Mouse (Mus musculus) lung, embryonic 16.5 days (tissue): ENCODE measurements around the gene Sfn. TPM values are rescaled to one million over a fixed set of nuclear protein-coding genes. Genes with fewer than 3 reads are reported as not detected.

Source experiments
- ATAC-seq: fragments of 200-750 bp; cut with Nextera tagmentation; 2 replicates; pipeline ENCODE4 v1.8.0; 2017; ENCODE audit warnings: low read depth, mild to moderate bottlenecking, moderate library complexity
- H3K27ac ChIP-seq: fragments of 300-500 bp; sonication (generic); 2 replicates; pipeline ENCODE4 v1.5.1; 2014; ENCODE audit warnings: mild to moderate bottlenecking, control low read depth, low read length
- H3K27me3 ChIP-seq: fragments of 300-500 bp; sonication (generic); 2 replicates; pipeline ENCODE4 v1.6.1; 2014; ENCODE audit warnings: low read depth, low read length, mixed read lengths; ENCODE audit not compliant: control insufficient read depth, insufficient read depth
- H3K36me3 ChIP-seq: fragments of 300-500 bp; sonication (generic); 2 replicates; pipeline ENCODE4 v1.6.1; 2014; ENCODE audit warnings: low read length; ENCODE audit not compliant: control insufficient read depth, insufficient read depth
- H3K4me1 ChIP-seq: fragments of 300-500 bp; sonication (generic); replicated peaks from 2 replicates; pipeline ENCODE4 v1.6.1; 2014; ENCODE audit warnings: low read length, mixed read lengths; ENCODE audit not compliant: control insufficient read depth, insufficient read depth
- H3K4me2 ChIP-seq: fragments of 300-500 bp; sonication (generic); 2 replicates; pipeline ENCODE4 v1.6.1; 2014; ENCODE audit warnings: low read depth, low read length, control low read depth
- H3K4me3 ChIP-seq: fragments of 300-500 bp; sonication (generic); 2 replicates; pipeline ENCODE4 v1.5.1; 2014; ENCODE audit warnings: mild to moderate bottlenecking, low read length, control low read depth
- H3K9ac ChIP-seq: fragments of 300-500 bp; sonication (generic); 2 replicates; pipeline ENCODE4 v1.6.1; 2014; ENCODE audit warnings: low read length, control low read depth
- H3K9me3 ChIP-seq: fragments of 300-500 bp; sonication (generic); 2 replicates; pipeline ENCODE4 v1.6.1; 2016; ENCODE audit warnings: low read length; ENCODE audit not compliant: control insufficient read depth
- WGBS: fragments of 180-500 bp; shearing (Covaris S2); extraction: QIAGEN DNeasy Blood & Tissue Kit; methylation state at CpG from one replicate; pipeline ENCODE4 v1.1.7; 2014; 5-methylcytosine and 5-hydroxymethylcytosine counted together
- microRNA-seq: library from miRNA; unstranded; fragments of <30 nt; microRNA quantifications from one replicate; pipeline ENCODE4, GENCODE M21; 2016
- polyA plus RNA-seq: library from polyadenylated mRNA; unstranded; fragments of >200 nt; fragmentation: Nextera tagmentation; extraction: Ambion mirVana; gene quantifications from 2 replicates; pipeline ENCODE4 v1.2.1, GENCODE M21; 2015

Gene Sfn
- polyA plus RNA-seq, 1 experiment from 2014 or later, result 21.6 TPM

DNA sequence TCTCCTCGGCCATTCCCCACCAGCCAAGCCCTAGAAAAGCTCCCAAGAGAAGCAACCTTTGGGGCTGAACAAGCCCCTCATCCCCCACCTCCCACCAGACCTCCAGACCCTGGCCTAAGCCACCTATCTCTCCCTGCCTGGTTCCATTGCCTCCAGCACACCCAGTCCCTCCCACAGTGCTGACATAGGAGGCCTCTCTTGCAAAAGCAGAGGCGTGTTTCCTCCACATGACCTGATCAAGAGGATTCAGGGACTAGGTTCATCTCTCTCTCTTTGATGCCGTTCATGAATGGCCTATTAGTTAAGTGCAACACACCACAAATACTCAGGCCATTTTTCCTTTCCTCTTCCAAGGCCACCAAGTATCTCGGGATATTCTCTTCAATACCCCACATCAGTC, 42.1 kb downstream of the Sfn start:
- Histone ChIP-seq H3K27ac (no peak overlapping the region), H3K4me1 (no peaks in the 10 kb centered on the region), H3K9me3 (0 out of 2 replicates have a peak, but pooled peaks cover 2% of the 10 kb centered on the region), H3K36me3 (no peaks in the 10 kb centered on the region), H3K9ac (no peak overlapping the region), H3K4me2 (no peak overlapping the region), H3K27me3 (no peaks in the 10 kb centered on the region; the same call in 1 of the 2 replicates), H3K4me3 (no peak overlapping the region)
- WGBS, result 67% methylated on average over 4 of the region's 4 CpGs
- ATAC-seq, result no peak

DNA sequence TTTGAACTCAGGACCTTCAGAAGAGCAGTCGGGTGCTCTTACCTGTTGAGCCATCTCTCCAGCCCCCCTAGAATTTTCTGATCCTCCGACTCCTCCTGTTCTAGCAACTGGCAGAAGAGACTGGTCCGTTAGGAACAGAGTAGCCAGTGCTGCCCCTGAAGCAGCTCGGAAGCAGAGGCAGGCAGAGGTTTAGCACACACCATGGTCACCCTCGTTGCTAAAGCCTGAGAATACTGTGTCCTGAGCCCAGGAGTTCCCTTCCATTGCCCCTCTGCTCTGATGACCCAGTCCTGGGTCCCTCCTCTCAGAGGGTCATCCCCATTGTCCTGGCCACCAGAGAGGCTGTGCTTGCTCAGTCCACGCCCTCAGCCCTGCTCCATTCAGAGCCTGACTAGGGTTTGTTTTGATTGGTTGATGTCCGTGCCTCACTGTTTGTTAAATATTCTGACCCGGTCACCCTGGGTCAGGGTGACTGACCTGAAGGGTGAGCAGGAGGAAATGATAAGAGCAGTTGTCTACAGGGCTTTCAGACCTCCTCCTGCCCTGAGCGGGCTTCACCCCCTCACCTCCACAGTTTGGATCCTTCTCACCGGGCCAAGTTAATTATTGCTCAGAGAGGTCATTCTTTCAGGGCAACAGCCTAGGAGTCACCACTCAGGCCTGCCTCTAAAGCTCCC, 44.8 kb downstream of the Sfn start:
- no peak overlapping the region for H3K9ac ChIP-seq
- H3K27ac ChIP-seq, result no peak overlapping the region
- no peaks in the 10 kb centered on the region for H3K4me1 ChIP-seq
- ATAC-seq, result no peak
- 20% methylated on average over 10 of the region's 10 CpGs for WGBS
- H3K9me3 ChIP-seq, result no peaks in the 10 kb centered on the region
- H3K4me2 ChIP-seq, result no peak overlapping the region
- no peaks in the 10 kb centered on the region; the same call in 1 of the 2 replicates for H3K27me3 ChIP-seq
- H3K36me3 ChIP-seq, result no peaks in the 10 kb centered on the region
- no peak overlapping the region for H3K4me3 ChIP-seq

DNA sequence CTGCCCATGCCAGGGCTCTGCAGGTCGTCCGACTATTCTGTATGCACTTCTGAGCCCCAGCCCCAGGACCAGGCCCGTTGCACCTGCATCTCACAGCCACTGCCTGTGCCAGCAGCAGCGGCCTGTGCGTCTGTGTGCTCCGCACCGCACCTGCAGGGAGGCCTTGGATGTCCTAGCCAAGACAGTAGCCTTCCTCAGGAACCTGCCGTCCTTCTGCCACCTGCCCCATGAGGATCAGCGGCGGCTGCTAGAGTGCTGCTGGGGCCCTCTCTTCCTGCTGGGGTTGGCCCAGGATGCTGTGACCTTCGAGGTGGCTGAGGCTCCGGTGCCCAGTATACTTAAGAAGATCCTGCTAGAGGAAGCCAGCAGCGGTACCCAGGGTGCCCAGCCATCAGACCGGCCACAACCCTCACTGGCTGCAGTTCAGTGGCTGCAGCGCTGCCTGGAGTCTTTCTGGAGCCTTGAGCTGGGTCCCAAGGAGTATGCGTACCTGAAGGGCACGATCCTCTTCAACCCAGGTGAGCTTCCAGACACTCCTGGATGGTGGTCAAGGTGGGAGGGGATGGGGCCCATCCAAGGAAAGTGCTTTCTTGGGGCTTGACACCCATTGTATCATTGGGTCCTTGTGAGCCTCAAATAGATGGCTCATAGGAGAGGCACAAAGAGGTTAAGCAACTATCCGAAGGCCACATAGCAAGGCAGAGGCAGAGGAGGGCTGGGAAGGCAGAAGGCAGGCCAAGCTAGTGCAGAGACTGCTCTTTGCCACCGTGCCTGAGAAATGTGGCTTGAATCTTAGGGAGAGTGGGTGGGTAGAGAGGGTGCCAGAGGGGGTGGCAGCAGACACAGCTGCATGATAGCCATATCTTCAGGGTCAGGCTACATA, 48.3 kb downstream of the Sfn start:
- H3K9ac ChIP-seq, result no peak overlapping the region
- no peak overlapping the region for H3K4me3 ChIP-seq
- no peak for ATAC-seq
- H3K9me3 ChIP-seq, result no peaks in the 10 kb centered on the region
- no peaks in the 10 kb centered on the region for H3K36me3 ChIP-seq
- no peak overlapping the region for H3K4me2 ChIP-seq
- H3K27me3 ChIP-seq, result no peaks in the 10 kb centered on the region; the same call in 1 of the 2 replicates
- no peak overlapping the region for H3K27ac ChIP-seq
- H3K4me1 ChIP-seq, result no peaks in the 10 kb centered on the region
- 63% methylated on average over 19 of the region's 19 CpGs for WGBS

DNA sequence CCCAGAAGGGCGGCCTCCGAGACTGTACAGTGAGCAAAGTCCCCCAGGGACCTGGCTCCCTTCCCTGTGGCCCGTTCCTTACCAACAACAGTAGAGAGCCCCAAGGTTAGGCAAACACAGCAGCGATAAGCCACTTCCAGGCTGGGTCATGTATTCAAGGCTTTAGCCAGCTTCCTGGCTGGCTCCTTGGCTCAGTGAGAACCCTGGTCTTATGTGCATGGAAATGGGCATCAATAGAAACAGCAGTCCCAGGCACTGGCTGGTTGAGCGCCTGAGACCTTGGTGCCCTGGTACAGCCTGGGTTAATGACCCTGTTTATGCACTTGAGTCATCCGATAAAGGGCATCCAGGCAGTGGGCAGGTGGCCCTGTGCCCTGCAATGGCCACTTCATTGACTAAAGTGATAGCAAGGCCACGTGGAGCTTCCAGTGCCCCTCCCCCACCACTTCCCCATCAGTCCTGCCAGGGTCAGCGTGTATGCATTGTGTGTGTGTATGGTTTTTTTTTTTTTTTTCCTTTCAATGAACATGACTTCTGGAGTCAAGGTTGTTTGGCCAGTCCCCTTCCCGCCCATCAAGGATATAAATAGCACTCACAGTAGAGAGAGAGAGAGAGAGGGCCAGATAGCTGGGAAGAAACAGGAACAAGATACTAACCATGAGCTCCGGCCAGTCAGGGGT, 49.1 kb downstream of the Sfn start, which contains the start of gene Nr0b2:
TSS of gene Nr0b2 (plus strand) at position 609 of the 680 bp plus-strand sequence.
- no peak for ATAC-seq
- H3K36me3 ChIP-seq, result no peaks in the 10 kb centered on the region
- H3K9me3 ChIP-seq, result no peaks in the 10 kb centered on the region
- no peak within 1 kb of the TSS for H3K27ac ChIP-seq
- H3K4me3 ChIP-seq, result no peak within 1 kb of the TSS
- H3K4me2 ChIP-seq, result no peak within 1 kb of the TSS
- H3K4me1 ChIP-seq, result no peaks in the 10 kb centered on the region
- WGBS, result 46% methylated on average over 10 of the region's 10 CpGs
- no peaks in the 10 kb centered on the region; the same call in 1 of the 2 replicates for H3K27me3 ChIP-seq
- no peak within 1 kb of the TSS for H3K9ac ChIP-seq

DNA sequence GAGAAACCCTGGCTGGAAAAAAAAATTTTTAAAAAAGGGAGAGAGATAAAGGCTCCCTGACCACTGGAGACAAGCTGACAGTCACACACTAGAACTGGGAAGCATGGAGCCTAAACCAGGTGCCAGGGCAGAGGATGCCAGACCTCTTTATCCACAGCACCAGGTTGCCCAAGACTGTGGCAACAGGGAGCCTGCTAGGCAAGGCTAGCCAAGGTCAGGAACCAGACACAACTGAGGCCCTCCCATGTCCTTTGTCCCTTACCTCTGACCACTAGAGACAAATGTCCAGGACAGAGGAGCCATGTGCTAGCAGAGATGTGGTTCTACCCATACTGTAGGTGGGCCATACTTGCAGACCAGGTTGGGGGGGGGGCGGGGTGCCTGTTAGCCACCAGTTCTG, 49.9 kb downstream of the Sfn start:
- Histone ChIP-seq H3K9ac (no peak overlapping the region), H3K4me3 (no peak overlapping the region), H3K36me3 (no peaks in the 10 kb centered on the region), H3K27ac (no peak overlapping the region), H3K9me3 (no peaks in the 10 kb centered on the region), H3K27me3 (no peaks in the 10 kb centered on the region; the same call in 1 of the 2 replicates), H3K4me2 (no peak overlapping the region), H3K4me1 (no peaks in the 10 kb centered on the region)
- ATAC-seq, result no peak
- WGBS, result 36% methylated on average over 1 of the region's 1 CpGs

Small RNA genes within 50 kb of the gene (microRNA-seq; reads per million reads assigned to microRNA genes)
- not detected for gene Gm23158

Other genes with a start within 250 kb of the Sfn start
- 11.3 and 11.8 TPM in 2 replicates for gene Wdtc1, start 248.7 kb downstream of the Sfn start, polyA plus RNA-seq
- 8.8 and 9.5 TPM in 2 replicates for gene Slc9a1, start 232.5 kb downstream of the Sfn start, polyA plus RNA-seq
- gene Tent5b, start 122.0 kb downstream of the Sfn start, polyA plus RNA-seq, result 1.6 and 1.9 TPM in 2 replicates
- 0.18 and 0.79 TPM in 2 replicates for gene Trnp1, start 103.6 kb downstream of the Sfn start, polyA plus RNA-seq
- 30.4 and 33.3 TPM in 2 replicates for gene Kdf1, start 83.2 kb downstream of the Sfn start, polyA plus RNA-seq
- gene Nudc, start 56.2 kb downstream of the Sfn start, polyA plus RNA-seq, result 261 and 267 TPM in 2 replicates
- 0.57 and 0.62 TPM in 2 replicates for gene Nr0b2, start 48.8 kb downstream of the Sfn start, polyA plus RNA-seq
- 5.6 and 6.5 TPM in 2 replicates for gene Gpatch3, start 27.4 kb downstream of the Sfn start, polyA plus RNA-seq
- 17.1 and 18.9 TPM in 2 replicates for gene Gpn2, start 17.8 kb downstream of the Sfn start, polyA plus RNA-seq
- gene Zdhhc18, start 48.0 kb upstream of the Sfn start, polyA plus RNA-seq, result 3.1 and 3.3 TPM in 2 replicates
- gene Pigv, start 70.5 kb upstream of the Sfn start, polyA plus RNA-seq, result 20.1 and 20.7 TPM in 2 replicates
- 28.4 and 28.9 TPM in 2 replicates for gene Arid1a, start 154.6 kb upstream of the Sfn start, polyA plus RNA-seq